Mouse (Mus musculus) embryonic fibroblast, embryonic 13.5 days (primary cell): Measurements from ENCODE around the gene Poc5.

Source experiments
- CTCF ChIP-seq: IDR thresholded peaks from 2 replicates; pipeline ENCODE4 v1.5.1; 2011; ENCODE audit warnings: mild to moderate bottlenecking, control low read depth, low read length, moderate library complexity, borderline replicate concordance; ENCODE audit not compliant: insufficient read depth
- POLR2A ChIP-seq: IDR thresholded peaks from 2 replicates; pipeline ENCODE4 v1.6.1; 2011; ENCODE audit warnings: low read depth, mild to moderate bottlenecking, control low read depth, low read length, moderate library complexity

DNA sequence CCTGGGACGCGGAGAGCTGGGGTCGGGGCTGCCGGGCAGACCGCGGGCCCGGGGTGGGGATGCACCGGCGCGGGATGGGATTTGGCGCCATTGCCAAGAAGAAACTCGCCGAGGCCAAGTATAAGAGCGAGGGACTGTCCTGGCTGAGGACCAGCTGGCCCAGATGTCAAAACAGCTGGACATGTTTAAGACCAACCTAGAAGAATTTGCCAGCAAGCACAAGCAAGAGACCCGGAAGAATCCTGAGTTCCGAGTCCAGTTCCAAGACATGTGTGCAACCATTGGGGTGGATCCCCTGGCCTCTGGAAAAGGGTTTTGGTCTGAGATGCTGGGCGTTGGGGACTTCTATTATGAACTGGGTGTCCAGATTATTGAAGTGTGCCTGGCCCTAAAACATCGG lies 11.2 kb upstream of the Poc5 start:
- no peak for TF ChIP-seq POLR2A
- no peak for TF ChIP-seq CTCF
